Mouse (Mus musculus) forebrain, embryonic 16.5 days (tissue): ENCODE results near the gene Nupr1. TPM values are rescaled to one million over a fixed set of nuclear protein-coding genes. Genes with fewer than 3 reads are reported as not detected.
A peak's percentile ranks its signal among the peaks of the same experiment; 100 is the strongest.

Experiments
- ATAC-seq: fragments of 200-750 bp; cut with Nextera tagmentation; 2 replicates; pipeline ENCODE4 v1.8.0; 2017; ENCODE audit warnings: mild to moderate bottlenecking, moderate library complexity
- H3K27ac ChIP-seq: fragments of 300-500 bp; sonication (generic); 2 replicates; pipeline ENCODE4 v1.5.1; 2014; ENCODE audit warnings: low read length, control low read depth
- H3K27me3 ChIP-seq: fragments of 300-500 bp; sonication (generic); replicated peaks from 2 replicates; pipeline ENCODE4 v1.6.1; 2014; ENCODE audit warnings: low read length; ENCODE audit not compliant: control insufficient read depth, insufficient read depth
- H3K36me3 ChIP-seq: fragments of 300-500 bp; sonication (generic); 2 replicates; pipeline ENCODE4 v1.6.1; 2014; ENCODE audit not compliant: control insufficient read depth, insufficient read depth
- H3K4me1 ChIP-seq: fragments of 300-500 bp; sonication (generic); replicated peaks from 2 replicates; pipeline ENCODE4 v1.6.1; 2014; ENCODE audit warnings: low read length; ENCODE audit not compliant: control insufficient read depth, insufficient read depth
- H3K4me2 ChIP-seq: fragments of 300-500 bp; sonication (generic); 2 replicates; pipeline ENCODE4 v1.6.1; 2014; ENCODE audit warnings: mild to moderate bottlenecking, low read length, control low read depth
- H3K4me3 ChIP-seq: fragments of 300-500 bp; sonication (generic); replicated peaks from 2 replicates; pipeline ENCODE4 v1.5.1; 2014; ENCODE audit warnings: mild to moderate bottlenecking, low read length, control low read depth
- H3K9ac ChIP-seq: fragments of 300-500 bp; sonication (generic); replicated peaks from 2 replicates; pipeline ENCODE4 v1.6.1; 2014; ENCODE audit warnings: low read depth, low read length, control low read depth
- H3K9me3 ChIP-seq: fragments of 300-500 bp; sonication (generic); 2 replicates; pipeline ENCODE4 v1.6.1; 2016; ENCODE audit warnings: low read length; ENCODE audit not compliant: control insufficient read depth
- WGBS: fragments of 180-500 bp; shearing (Covaris S2); extraction: QIAGEN DNeasy Blood & Tissue Kit; methylation state at CpG from one replicate; pipeline ENCODE4 v1.1.7; 2014; 5-methylcytosine and 5-hydroxymethylcytosine counted together
- polyA plus RNA-seq: library from polyadenylated mRNA; unstranded; fragments of >200 nt; fragmentation: Nextera tagmentation; extraction: Ambion mirVana; gene quantifications from 2 replicates; pipeline ENCODE4 v1.2.1, GENCODE M21; 2015

Nupr1 gene
- polyA plus RNA-seq, 1 experiment from 2014 or later: 5.2 TPM

GRCm38 (mm10) chr7:126667495-126668090 lies 36.9 kb upstream of the Nupr1 start:
- Histone ChIP-seq H3K27ac (no peak overlapping the region), H3K4me1 (no peaks in the 10 kb centered on the region), H3K9ac (no peak overlapping the region), H3K36me3 (peaks cover 3% of the 10 kb centered on the region; the same call in 1 of the 2 replicates), H3K4me2 (no peak overlapping the region), H3K9me3 (no peaks in the 10 kb centered on the region), H3K27me3 (no peaks in the 10 kb centered on the region), H3K4me3 (no peak overlapping the region)
- 85% methylated on average over 9 of the region's 9 CpGs for WGBS
- no peak for ATAC-seq

DNA sequence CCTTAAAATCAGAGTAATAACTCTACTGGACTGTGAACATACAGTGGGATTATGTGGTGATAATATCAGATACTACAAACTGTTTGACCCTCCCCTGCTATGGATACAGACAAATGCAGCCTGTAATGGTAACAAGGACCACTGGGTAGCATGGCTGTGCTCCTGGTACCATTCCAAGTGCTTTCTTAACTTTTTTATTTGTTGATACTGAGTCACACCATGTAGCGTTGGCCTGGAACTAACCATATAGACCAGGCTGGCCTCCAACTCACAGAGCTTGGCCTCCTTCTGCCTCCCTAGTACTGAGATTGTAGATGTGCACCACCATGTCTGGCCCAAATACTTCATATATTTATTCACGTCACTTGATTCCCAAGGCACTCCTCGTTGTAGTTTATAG lies 34.6 kb upstream of the Nupr1 start:
- WGBS: 94% methylated on average over 3 of the region's 3 CpGs
- no peak for ATAC-seq
- Histone ChIP-seq H3K9me3 (no peaks in the 10 kb centered on the region), H3K4me2 (no peak overlapping the region), H3K27ac (no peak overlapping the region), H3K4me3 (no peak overlapping the region), H3K9ac (no peak overlapping the region), H3K4me1 (no peaks in the 10 kb centered on the region), H3K36me3 (peaks cover 3% of the 10 kb centered on the region; the same call in 1 of the 2 replicates), H3K27me3 (no peaks in the 10 kb centered on the region)

GRCm38 (mm10) chr7:126663646-126664045 lies 33.0 kb upstream of the Nupr1 start:
- peaks cover 3% of the 10 kb centered on the region; the same call in 1 of the 2 replicates for H3K36me3 ChIP-seq
- H3K4me3 ChIP-seq: no peak overlapping the region
- H3K27ac ChIP-seq: no peak overlapping the region
- H3K9me3 ChIP-seq: no peaks in the 10 kb centered on the region
- H3K4me2 ChIP-seq: no peak overlapping the region
- H3K27me3 ChIP-seq: no peaks in the 10 kb centered on the region
- ATAC-seq: no peak
- 85% methylated on average over 8 of the region's 8 CpGs for WGBS
- H3K9ac ChIP-seq: no peak overlapping the region
- no peaks in the 10 kb centered on the region for H3K4me1 ChIP-seq

DNA sequence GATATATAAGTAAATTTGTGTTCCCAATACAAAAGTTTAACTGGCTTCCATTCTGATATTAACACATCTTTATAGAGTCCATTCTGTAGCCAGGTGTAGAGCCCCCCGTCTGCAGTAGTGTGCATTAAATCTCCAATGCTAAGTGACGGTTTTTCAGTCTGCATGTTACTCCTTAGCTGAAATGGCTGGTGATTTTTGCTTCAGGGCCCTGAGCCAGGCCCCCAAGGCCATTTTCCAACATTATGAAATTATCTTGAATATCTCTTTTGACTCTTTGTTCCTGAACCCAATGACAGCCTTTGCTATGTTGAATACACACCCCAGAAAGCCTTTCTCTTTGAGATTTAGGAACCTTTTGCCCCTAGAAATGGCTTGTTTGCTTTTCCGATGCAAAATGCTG lies 29.1 kb upstream of the Nupr1 start:
- Histone ChIP-seq H3K27me3 (no peaks in the 10 kb centered on the region), H3K9ac (no peak overlapping the region), H3K4me3 (no peak overlapping the region), H3K36me3 (0 out of 2 replicates have a peak, but pooled peaks cover under 1% of the 10 kb centered on the region), H3K4me1 (no peaks in the 10 kb centered on the region), H3K4me2 (no peak overlapping the region), H3K9me3 (no peaks in the 10 kb centered on the region), H3K27ac (no peak overlapping the region)
- 93% methylated on average over 3 of the region's 3 CpGs for WGBS
- no peak for ATAC-seq

DNA sequence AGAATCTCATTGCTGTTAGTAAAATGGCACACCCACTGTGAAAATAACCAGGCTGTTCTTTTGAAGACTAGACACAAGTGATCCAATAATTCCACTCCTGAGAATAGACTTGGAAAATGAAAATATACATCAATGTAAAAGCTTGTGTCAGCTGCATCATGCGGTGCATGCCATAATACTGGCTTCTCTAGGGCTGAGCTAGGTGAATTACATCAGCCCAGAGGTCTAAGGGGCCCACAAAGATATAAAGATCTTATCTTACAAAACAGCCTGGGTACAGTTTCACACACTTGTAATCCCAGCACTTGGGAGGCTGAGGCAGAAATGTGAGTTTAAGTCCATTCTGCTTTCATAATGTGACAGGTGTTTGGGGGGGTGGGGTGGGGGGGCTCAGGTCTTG lies 26.9 kb upstream of the Nupr1 start:
- H3K9me3 ChIP-seq: no peaks in the 10 kb centered on the region
- H3K9ac ChIP-seq: no peak overlapping the region
- no peaks in the 10 kb centered on the region for H3K27me3 ChIP-seq
- H3K4me1 ChIP-seq: no peaks in the 10 kb centered on the region
- 96% methylated on average over 1 of the region's 1 CpGs for WGBS
- H3K27ac ChIP-seq: no peak overlapping the region
- H3K4me3 ChIP-seq: no peak overlapping the region
- no peak overlapping the region for H3K4me2 ChIP-seq
- H3K36me3 ChIP-seq: no peaks in the 10 kb centered on the region
- ATAC-seq: no peak

- H3K9ac ChIP-seq: no peak overlapping the region
- H3K4me3 ChIP-seq: no peak overlapping the region
- no peaks in the 10 kb centered on the region for H3K9me3 ChIP-seq
- no peak overlapping the region for H3K4me2 ChIP-seq
- H3K36me3 ChIP-seq: no peaks in the 10 kb centered on the region
- H3K4me1 ChIP-seq: no peaks in the 10 kb centered on the region
- H3K27ac ChIP-seq: no peak overlapping the region
- no peak for ATAC-seq
- WGBS: 94% methylated on average over 3 of the region's 3 CpGs
- H3K27me3 ChIP-seq: no peaks in the 10 kb centered on the region
Observed at GRCm38 (mm10) chr7:126655695-126656094, 25.0 kb upstream of the Nupr1 start.

DNA sequence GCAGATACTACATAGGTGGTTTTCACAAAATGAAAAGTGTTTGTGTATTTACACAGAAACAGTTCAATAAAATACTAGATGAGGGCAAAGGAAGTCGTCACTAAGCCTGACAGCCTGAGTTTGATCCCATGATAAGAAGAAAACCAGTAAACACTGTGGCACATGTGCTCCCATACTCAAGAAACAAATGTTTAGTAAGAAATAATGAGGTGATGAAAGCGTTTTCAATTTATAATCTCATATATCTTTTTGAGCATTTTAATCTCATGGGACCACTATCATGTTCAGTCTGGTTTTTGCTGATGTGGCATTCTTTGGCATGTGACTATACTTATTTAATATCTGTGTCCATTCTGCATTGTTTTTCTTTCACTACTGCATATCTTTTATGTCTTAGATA lies 23.3 kb upstream of the Nupr1 start:
- no peaks in the 10 kb centered on the region for H3K36me3 ChIP-seq
- peaks cover 8% of the 10 kb centered on the region for H3K4me1 ChIP-seq
- no peaks in the 10 kb centered on the region for H3K27me3 ChIP-seq
- no peak for ATAC-seq
- H3K9me3 ChIP-seq: no peaks in the 10 kb centered on the region
- WGBS: 94% methylated on average over 2 of the region's 2 CpGs
- no peak overlapping the region for H3K4me2 ChIP-seq
- H3K27ac ChIP-seq: no peak overlapping the region
- H3K4me3 ChIP-seq: no peak overlapping the region
- H3K9ac ChIP-seq: no peak overlapping the region

GRCm38 (mm10) chr7:126650852-126651251 lies 20.2 kb upstream of the Nupr1 start:
- Histone ChIP-seq H3K27me3 (no peaks in the 10 kb centered on the region), H3K9ac (no peak overlapping the region), H3K4me1 (peaks cover 13% of the 10 kb centered on the region), H3K4me2 (no peak overlapping the region), H3K9me3 (no peaks in the 10 kb centered on the region), H3K4me3 (no peak overlapping the region), H3K36me3 (no peaks in the 10 kb centered on the region), H3K27ac (no peak overlapping the region)
- WGBS: 91% methylated on average over 2 of the region's 2 CpGs
- ATAC-seq: no peak

GRCm38 (mm10) chr7:126649231-126650051 lies 18.8 kb upstream of the Nupr1 start, which contains the start of gene Sgf29:
Sgf29 (plus strand) TSS chr7:126649309.
- peaks cover 13% of the 10 kb centered on the region for H3K4me1 ChIP-seq
- 1% methylated on average over 57 of the region's 57 CpGs for WGBS
- peak within 1 kb of the TSS; percentile 70 for H3K4me2 ChIP-seq
- ATAC-seq: peak; percentile 99
- no peaks in the 10 kb centered on the region for H3K36me3 ChIP-seq
- no peaks in the 10 kb centered on the region for H3K27me3 ChIP-seq
- no peaks in the 10 kb centered on the region for H3K9me3 ChIP-seq
- H3K27ac ChIP-seq: peak within 1 kb of the TSS; percentile 93
- peak within 1 kb of the TSS; percentile 63 for H3K9ac ChIP-seq
- peak within 1 kb of the TSS; percentile 55 for H3K4me3 ChIP-seq
